Mouse (Mus musculus): ENCODE measurements around the gene Scube1. TPM values are rescaled to one million over a fixed set of nuclear protein-coding genes. Genes with fewer than 3 reads are reported as not detected.
A peak's percentile ranks its signal among the peaks of the same experiment; 100 is the strongest.

Gene Scube1
- total and polyA plus RNA-seq, 2 experiments, result 0.13 to 0.18 TPM

DNA sequence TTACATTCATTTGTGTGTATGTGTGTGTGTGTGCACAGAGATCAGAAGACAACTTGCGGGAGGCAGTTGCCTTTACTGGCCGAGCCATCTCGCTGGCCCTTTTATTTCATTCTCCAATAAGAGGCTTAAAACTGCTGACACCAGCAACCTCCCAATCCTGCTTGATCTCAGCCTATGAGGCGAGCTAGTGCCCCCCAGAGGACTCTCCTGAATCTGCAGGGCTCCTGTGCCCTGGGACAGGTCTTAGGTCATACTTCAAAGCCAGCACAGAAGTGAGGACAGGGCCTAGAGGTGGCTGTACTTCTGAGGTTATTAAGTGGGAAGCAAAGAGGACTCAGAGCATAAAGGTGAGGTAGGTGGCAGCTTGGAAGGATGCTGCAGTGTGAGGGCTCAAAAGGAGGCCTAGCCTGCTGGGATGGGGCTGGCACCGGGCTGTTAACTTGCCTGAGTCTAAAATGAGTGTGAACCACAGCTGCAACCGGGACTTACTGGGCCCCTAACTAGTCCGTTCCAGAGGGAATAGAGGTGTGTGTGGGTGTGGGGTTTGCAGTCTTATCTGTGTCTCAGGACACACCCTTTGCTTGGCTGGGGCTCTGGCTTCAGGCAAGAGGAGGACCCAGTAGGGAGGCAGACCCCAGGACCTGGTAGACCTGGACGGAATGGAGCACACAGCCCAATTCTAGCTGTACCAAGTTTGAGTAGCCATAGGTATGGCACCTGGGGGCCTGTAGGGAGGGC lies 141.2 kb downstream of the Scube1 start:
- peaks cover 1% of the 10 kb centered on the region; the same call in 1 of the 2 replicates for H3K36me3 ChIP-seq (ENCODE audit: control insufficient read depth, insufficient read depth, low read length)
- H3K9ac ChIP-seq (ENCODE audit: low read depth, low read length), result no peak overlapping the region

DNA sequence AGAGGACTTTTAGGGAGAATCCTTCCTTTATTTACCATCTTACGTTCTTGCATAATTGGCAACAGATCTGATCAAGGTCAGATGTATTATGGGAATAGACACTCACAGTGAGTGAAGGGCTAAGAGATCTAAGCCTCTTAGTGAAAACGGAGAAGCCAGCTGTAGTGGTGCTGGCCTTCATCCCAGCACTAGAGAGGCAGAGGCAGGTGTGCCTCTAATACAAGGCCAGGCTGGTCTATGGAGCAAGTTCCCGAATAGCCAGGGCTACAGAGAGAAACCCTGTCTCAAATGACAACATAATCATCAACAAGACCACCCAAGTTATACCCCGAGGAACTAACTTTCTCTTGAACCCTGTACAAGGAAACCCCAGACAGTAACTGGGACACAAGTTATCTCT lies 141.9 kb downstream of the Scube1 start:
- H3K27ac ChIP-seq (replicated peaks; ENCODE audit: insufficient read depth, low read depth, low read length), result no peak overlapping the region
- DNase-seq (ENCODE audit: extremely low read depth, low read depth, low spot score), result no peak
- 78% methylated on average over 4 of the region's 4 CpGs for WGBS
- TF ChIP-seq POLR2A (IDR thresholded peaks at IDR 0.05; ENCODE audit: extremely low read depth, insufficient read depth, low read length) (no peak), CTCF (IDR thresholded peaks at IDR 0.05; ENCODE audit: low read depth, low read length) (no peak)
- peaks cover 1% of the 10 kb centered on the region; the same call in 1 of the 2 replicates for H3K36me3 ChIP-seq (ENCODE audit: control insufficient read depth, insufficient read depth, low read length)
- no peaks in the 10 kb centered on the region for H3K79me2 ChIP-seq (ENCODE audit: control insufficient read depth, insufficient read depth, low read length)
- H3K4me1 ChIP-seq (ENCODE audit: control insufficient read depth, insufficient read depth, low read length), result no peaks in the 10 kb centered on the region
- no peak overlapping the region for H3K4me3 ChIP-seq (ENCODE audit: insufficient read depth, low read depth, low read length)
- no peaks in the 10 kb centered on the region for H3K27me3 ChIP-seq (ENCODE audit: control insufficient read depth, insufficient read depth, low read length)
- no peak overlapping the region for H3K9ac ChIP-seq (ENCODE audit: low read depth, low read length)

More for the DNA sequence above, 141.2 kb downstream of the Scube1 start:
- WGBS, result 61% methylated on average over 8 of the region's 8 CpGs
- peak; percentile 76 for DNase-seq (ENCODE audit: extremely low read depth, low read depth, low spot score)
- H3K4me3 ChIP-seq (ENCODE audit: insufficient read depth, low read depth, low read length), result no peak overlapping the region
- no peak overlapping the region for H3K27ac ChIP-seq (replicated peaks; ENCODE audit: insufficient read depth, low read depth, low read length)
- TF ChIP-seq POLR2A (IDR thresholded peaks at IDR 0.05; ENCODE audit: extremely low read depth, insufficient read depth, low read length), result no peak
- peak; percentile 90 for TF ChIP-seq CTCF (IDR thresholded peaks at IDR 0.05; ENCODE audit: low read depth, low read length)
- H3K79me2 ChIP-seq (ENCODE audit: control insufficient read depth, insufficient read depth, low read length), result no peaks in the 10 kb centered on the region
- H3K4me1 ChIP-seq (ENCODE audit: control insufficient read depth, insufficient read depth, low read length), result no peaks in the 10 kb centered on the region
- no peaks in the 10 kb centered on the region for H3K27me3 ChIP-seq (ENCODE audit: control insufficient read depth, insufficient read depth, low read length)

DNA sequence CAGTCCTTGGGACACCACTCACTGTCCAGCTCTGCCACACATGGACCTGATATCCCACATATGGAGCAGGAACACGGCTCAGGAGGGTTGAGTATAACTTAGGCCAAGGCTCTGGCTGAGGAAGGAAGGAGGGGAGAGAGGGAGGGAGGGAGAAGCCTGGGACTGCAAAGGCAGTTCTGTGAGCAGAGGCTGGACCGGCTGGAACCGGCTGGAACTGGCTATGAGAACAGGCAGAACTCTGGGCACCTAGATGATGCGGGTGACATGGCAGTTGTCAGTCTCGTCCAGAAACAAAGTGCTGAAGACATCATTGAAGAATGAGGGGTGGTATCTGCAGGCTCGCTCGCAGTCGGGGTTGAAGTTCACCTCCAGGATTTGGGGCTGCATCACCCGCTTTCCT lies 148.2 kb downstream of the Scube1 start:
- Histone ChIP-seq H3K36me3 (ENCODE audit: control insufficient read depth, insufficient read depth, low read length) (peaks cover 10% of the 10 kb centered on the region; the same call in 1 of the 2 replicates), H3K27me3 (ENCODE audit: control insufficient read depth, insufficient read depth, low read length) (no peaks in the 10 kb centered on the region), H3K4me3 (ENCODE audit: insufficient read depth, low read depth, low read length) (no peak overlapping the region), H3K79me2 (ENCODE audit: control insufficient read depth, insufficient read depth, low read length) (no peaks in the 10 kb centered on the region), H3K4me1 (ENCODE audit: control insufficient read depth, insufficient read depth, low read length) (peaks cover 7% of the 10 kb centered on the region), H3K27ac (replicated peaks; ENCODE audit: insufficient read depth, low read depth, low read length) (no peak overlapping the region), H3K9ac (ENCODE audit: low read depth, low read length) (no peak overlapping the region)
- DNase-seq (ENCODE audit: extremely low read depth, low read depth, low spot score), result no peak
- no peak for TF ChIP-seq POLR2A (IDR thresholded peaks at IDR 0.05; ENCODE audit: extremely low read depth, insufficient read depth, low read length)
- no peak for TF ChIP-seq CTCF (IDR thresholded peaks at IDR 0.05; ENCODE audit: low read depth, low read length)
- 93% methylated on average over 9 of the region's 9 CpGs for WGBS

DNA sequence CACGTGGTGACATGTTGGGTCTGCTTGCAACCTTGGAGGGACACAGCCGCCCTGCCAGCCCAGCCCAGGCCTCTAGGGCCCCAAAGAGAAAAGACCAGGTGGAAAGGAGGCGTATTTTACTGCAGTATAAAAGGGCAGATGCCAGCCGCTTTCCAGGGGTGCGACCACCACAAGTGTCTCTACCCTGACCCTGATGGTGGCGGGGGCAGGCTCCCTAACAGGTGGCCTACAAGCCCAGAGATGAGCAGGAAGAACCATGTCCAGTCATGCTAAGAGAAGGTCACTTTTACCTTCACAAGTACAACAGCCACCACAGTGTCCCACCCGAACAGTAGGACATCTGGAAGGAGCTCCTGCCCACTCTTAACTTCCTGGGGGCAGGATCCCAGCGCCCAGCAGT lies 149.3 kb downstream of the Scube1 start:
- no peaks in the 10 kb centered on the region for H3K79me2 ChIP-seq (ENCODE audit: control insufficient read depth, insufficient read depth, low read length)
- H3K4me3 ChIP-seq (ENCODE audit: insufficient read depth, low read depth, low read length), result no peak overlapping the region
- DNase-seq (ENCODE audit: extremely low read depth, low read depth, low spot score), result no peak
- TF ChIP-seq CTCF (IDR thresholded peaks at IDR 0.05; ENCODE audit: low read depth, low read length) (no peak), POLR2A (IDR thresholded peaks at IDR 0.05; ENCODE audit: extremely low read depth, insufficient read depth, low read length) (no peak)
- peaks cover 14% of the 10 kb centered on the region for H3K4me1 ChIP-seq (ENCODE audit: control insufficient read depth, insufficient read depth, low read length)
- no peak overlapping the region for H3K27ac ChIP-seq (replicated peaks; ENCODE audit: insufficient read depth, low read depth, low read length)
- peaks cover 10% of the 10 kb centered on the region; the same call in 1 of the 2 replicates for H3K36me3 ChIP-seq (ENCODE audit: control insufficient read depth, insufficient read depth, low read length)
- WGBS, result 97% methylated on average over 8 of the region's 8 CpGs
- no peaks in the 10 kb centered on the region for H3K27me3 ChIP-seq (ENCODE audit: control insufficient read depth, insufficient read depth, low read length)
- no peak overlapping the region for H3K9ac ChIP-seq (ENCODE audit: low read depth, low read length)

DNA sequence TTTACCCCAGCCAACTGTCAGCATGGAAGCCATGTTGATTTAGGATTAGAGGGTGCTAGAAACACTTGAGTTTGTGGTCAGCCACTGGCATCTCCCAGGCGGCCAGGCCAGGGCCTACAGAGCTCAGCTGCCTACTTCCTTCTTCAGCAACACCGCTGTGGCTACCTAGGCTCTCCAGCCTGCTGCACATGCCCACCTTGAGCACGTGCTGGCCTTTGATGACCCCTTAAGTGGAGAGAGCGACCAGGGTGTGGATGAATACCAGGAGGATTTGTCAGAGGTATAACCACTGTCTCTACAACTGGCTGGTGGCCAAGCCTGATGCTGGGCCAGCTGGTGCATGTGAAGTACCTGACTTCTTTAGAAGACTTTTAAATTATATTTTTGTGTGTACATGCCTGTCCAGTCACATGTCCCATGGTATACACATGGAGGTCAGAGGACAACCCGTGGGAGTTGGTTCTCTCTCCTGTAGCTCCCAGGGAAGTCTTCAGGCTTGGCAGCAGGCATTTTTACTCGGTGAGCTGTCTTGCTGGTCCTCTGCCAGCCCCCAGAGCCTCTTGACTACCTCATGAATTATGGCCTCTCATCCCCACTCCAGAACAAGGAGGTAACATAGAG lies 150.0 kb downstream of the Scube1 start:
- Histone ChIP-seq H3K27me3 (ENCODE audit: control insufficient read depth, insufficient read depth, low read length) (no peaks in the 10 kb centered on the region), H3K4me3 (ENCODE audit: insufficient read depth, low read depth, low read length) (no peak overlapping the region), H3K27ac (replicated peaks; ENCODE audit: insufficient read depth, low read depth, low read length) (no peak overlapping the region), H3K79me2 (ENCODE audit: control insufficient read depth, insufficient read depth, low read length) (no peaks in the 10 kb centered on the region), H3K9ac (ENCODE audit: low read depth, low read length) (no peak overlapping the region), H3K4me1 (ENCODE audit: control insufficient read depth, insufficient read depth, low read length) (peaks cover 14% of the 10 kb centered on the region), H3K36me3 (ENCODE audit: control insufficient read depth, insufficient read depth, low read length) (peaks cover 10% of the 10 kb centered on the region; the same call in 1 of the 2 replicates)
- TF ChIP-seq POLR2A (IDR thresholded peaks at IDR 0.05; ENCODE audit: extremely low read depth, insufficient read depth, low read length) (no peak), CTCF (IDR thresholded peaks at IDR 0.05; ENCODE audit: low read depth, low read length) (no peak)
- DNase-seq (ENCODE audit: extremely low read depth, low read depth, low spot score), result no peak
- WGBS, result 79% methylated on average over 6 of the region's 6 CpGs

DNA sequence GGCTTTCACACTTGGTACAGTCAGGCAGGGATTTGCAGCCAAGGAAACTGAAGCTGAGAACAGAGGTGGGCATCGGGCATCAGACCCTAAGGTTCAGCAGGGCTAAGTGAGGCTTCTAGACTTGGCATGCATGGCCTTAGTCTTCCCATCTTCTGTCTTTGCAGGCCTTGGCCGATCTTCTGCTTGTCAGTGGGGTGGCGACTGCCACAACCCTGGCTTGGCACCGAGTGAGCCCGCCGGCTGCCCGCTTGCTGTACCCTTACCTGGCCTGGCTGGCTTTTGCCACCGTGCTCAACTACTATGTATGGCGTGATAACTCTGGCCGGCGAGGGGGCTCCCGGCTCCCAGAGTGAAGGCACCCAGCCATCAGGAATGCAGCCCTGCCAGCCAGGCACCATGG lies 151.2 kb downstream of the Scube1 start:
- no peak overlapping the region for H3K27ac ChIP-seq (replicated peaks; ENCODE audit: insufficient read depth, low read depth, low read length)
- no peak overlapping the region for H3K9ac ChIP-seq (ENCODE audit: low read depth, low read length)
- no peak overlapping the region for H3K4me3 ChIP-seq (ENCODE audit: insufficient read depth, low read depth, low read length)
- H3K4me1 ChIP-seq (ENCODE audit: control insufficient read depth, insufficient read depth, low read length), result peaks cover 14% of the 10 kb centered on the region
- no peaks in the 10 kb centered on the region for H3K27me3 ChIP-seq (ENCODE audit: control insufficient read depth, insufficient read depth, low read length)
- no peak for TF ChIP-seq POLR2A (IDR thresholded peaks at IDR 0.05; ENCODE audit: extremely low read depth, insufficient read depth, low read length)
- no peak for TF ChIP-seq CTCF (IDR thresholded peaks at IDR 0.05; ENCODE audit: low read depth, low read length)
- WGBS, result 98% methylated on average over 12 of the region's 12 CpGs
- no peak for DNase-seq (ENCODE audit: extremely low read depth, low read depth, low spot score)
- peaks cover 10% of the 10 kb centered on the region; the same call in 1 of the 2 replicates for H3K36me3 ChIP-seq (ENCODE audit: control insufficient read depth, insufficient read depth, low read length)
- H3K79me2 ChIP-seq (ENCODE audit: control insufficient read depth, insufficient read depth, low read length), result no peaks in the 10 kb centered on the region
